Mouse (Mus musculus) lung, adult 2 months (tissue): ENCODE data around the gene Pde10a.

Experiments
- CTCF ChIP-seq: fragments of 200-500 bp; IDR thresholded peaks from 2 replicates; pipeline ENCODE4 v1.5.1; 2011; ENCODE audit warnings: mild to moderate bottlenecking, low read length, control low read depth; ENCODE audit not compliant: insufficient read depth
- POLR2A ChIP-seq: fragments of 200-500 bp; IDR thresholded peaks from 2 replicates; pipeline ENCODE4 v1.6.1; 2011; ENCODE audit warnings: low read depth, mild to moderate bottlenecking, control low read depth, low read length, borderline replicate concordance; ENCODE audit errors: extremely low read depth

GRCm38 (mm10) chr17:8581579-8581978, 56.4 kb downstream of the Pde10a start:
- TF ChIP-seq CTCF (no peak), POLR2A (no peak)
